ENCODE assay signal across 8 mouse cellular contexts in the genomic region with DNA sequence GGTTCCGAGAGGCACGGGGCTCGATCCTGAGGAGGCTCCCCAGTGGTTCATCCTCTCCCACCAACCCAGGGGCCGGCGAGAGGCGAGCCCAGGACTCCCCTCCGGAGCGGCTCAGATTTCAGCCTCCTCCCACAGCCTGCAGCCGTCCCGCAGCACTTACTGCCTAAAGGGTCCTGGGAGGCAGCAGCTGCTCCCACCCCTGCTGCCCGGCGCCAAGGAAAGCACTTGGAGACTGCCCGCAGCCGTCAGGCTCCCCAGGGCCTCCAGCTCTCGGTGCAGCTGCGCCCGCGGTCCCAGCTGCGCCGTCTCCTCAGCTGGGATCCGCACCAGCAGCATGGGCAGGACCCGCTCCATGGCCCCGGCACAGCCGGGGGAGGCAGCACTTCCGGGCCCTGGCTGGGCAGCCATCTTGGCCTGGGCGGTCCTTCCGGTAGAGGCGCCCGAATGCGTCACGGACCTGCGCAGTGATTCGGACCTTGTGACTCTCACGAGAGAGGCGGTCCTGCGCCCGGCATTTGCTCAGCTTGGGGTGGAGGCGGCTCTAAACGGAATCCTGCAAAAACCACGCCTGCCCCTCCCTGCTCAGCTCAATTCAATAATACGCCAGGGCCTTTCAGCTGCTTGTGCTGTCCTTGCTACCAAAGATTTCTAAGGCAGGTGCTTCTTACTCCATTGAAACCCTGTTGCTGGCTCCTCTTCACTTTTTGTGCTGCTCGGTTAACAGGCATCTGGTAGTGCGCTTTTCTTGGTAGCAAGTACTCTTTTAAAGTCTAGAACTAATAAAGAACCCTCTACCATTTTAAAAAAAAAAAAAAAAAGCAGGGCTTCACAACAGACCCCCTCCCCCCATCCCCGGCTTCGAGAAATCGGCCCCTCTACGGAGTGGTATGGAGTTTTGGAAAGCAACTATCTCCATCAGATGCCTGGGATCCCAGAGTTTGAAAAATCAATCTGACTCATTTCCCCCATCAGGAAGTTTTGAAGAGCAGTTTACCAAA. TPM values are rescaled to one million over a fixed set of nuclear protein-coding genes. Genes with fewer than 3 reads are reported as not detected.
DNase-seq lines count a peak whose midpoint lies in the region; ATAC-seq and TF ChIP-seq lines count a peak whose summit lies in the region.

A gene (minus strand): TSS at position 426 of the 998 bp plus-strand sequence.

- H3K9me3 ChIP-seq in ES-Bruce4 (replicated peaks; ENCODE audit: control insufficient read depth, insufficient read depth, low read length, poor library complexity, severe bottlenecking) = no peaks in the 10 kb centered on the region
- H3K9me3 ChIP-seq in forebrain, embryonic 13.5 days (replicated peaks) = no peaks in the 10 kb centered on the region
- H3K9me3 ChIP-seq in liver, postnatal 0 days (ENCODE audit: low read length) = no peaks in the 10 kb centered on the region
- H3K9me3 ChIP-seq in neural tube, embryonic 14.5 days (ENCODE audit: control insufficient read depth, low read length) = no peaks in the 10 kb centered on the region

- no peaks in the 10 kb centered on the region for H3K27me3 ChIP-seq in ES-Bruce4 (ENCODE audit: control insufficient read depth, insufficient read depth, low read length, poor library complexity, severe bottlenecking)
- no peaks in the 10 kb centered on the region for H3K27me3 ChIP-seq in forebrain, embryonic 13.5 days
- no peaks in the 10 kb centered on the region for H3K27me3 ChIP-seq in liver, postnatal 0 days (ENCODE audit: insufficient read depth, low read length)
- no peaks in the 10 kb centered on the region for H3K27me3 ChIP-seq in neural tube, embryonic 14.5 days (ENCODE audit: control insufficient read depth, insufficient read depth, low read length)

- DNase-seq in heart, postnatal 10 days = peak; percentile 98
- peak; percentile 85 for DNase-seq in large intestine, adult 2 months (ENCODE audit: low read depth, low spot score)
- DNase-seq in liver, postnatal 0 days = peak; percentile 97
- DNase-seq in testis, postnatal 10 days (ENCODE audit: low spot score) = peak; percentile 96

- peak within 1 kb of the TSS; percentile 93 for H3K4me3 ChIP-seq in ES-Bruce4 (ENCODE audit: low read depth, low read length)
- peak within 1 kb of the TSS; percentile 84 for H3K4me3 ChIP-seq in forebrain, embryonic 13.5 days
- H3K4me3 ChIP-seq in liver, postnatal 0 days (ENCODE audit: low read depth, low read length) = peak within 1 kb of the TSS; percentile 97
- peak within 1 kb of the TSS; percentile 97 for H3K4me3 ChIP-seq in neural tube, embryonic 14.5 days (ENCODE audit: low read depth, low read length)

- peaks cover 2% of the 10 kb centered on the region for H3K4me1 ChIP-seq in ES-Bruce4 (ENCODE audit: control insufficient read depth, insufficient read depth, low read length)
- H3K4me1 ChIP-seq in forebrain, embryonic 13.5 days = peaks cover 16% of the 10 kb centered on the region
- H3K4me1 ChIP-seq in liver, postnatal 0 days (ENCODE audit: insufficient read depth) = peaks cover 18% of the 10 kb centered on the region
- H3K4me1 ChIP-seq in neural tube, embryonic 14.5 days (ENCODE audit: control insufficient read depth, insufficient read depth, low read length) = peaks cover 6% of the 10 kb centered on the region; the same call in 1 of the 2 replicates

- H3K9ac ChIP-seq in ES-Bruce4 (ENCODE audit: low read depth, poor library complexity, severe bottlenecking) = peak within 1 kb of the TSS; percentile 92
- H3K9ac ChIP-seq in forebrain, embryonic 13.5 days = peak within 1 kb of the TSS; percentile 91
- peak within 1 kb of the TSS; percentile 97 for H3K9ac ChIP-seq in liver, postnatal 0 days (replicated peaks)
- H3K9ac ChIP-seq in neural tube, embryonic 14.5 days (replicated peaks; ENCODE audit: low read depth, low read length) = peak within 1 kb of the TSS; percentile 92

- peak within 1 kb of the TSS; percentile 74 for H3K4me2 ChIP-seq in forebrain, embryonic 13.5 days
- H3K4me2 ChIP-seq in liver, postnatal 0 days (ENCODE audit: low read depth, low read length) = peak within 1 kb of the TSS; percentile 77
- peak within 1 kb of the TSS; percentile 51 for H3K4me2 ChIP-seq in neural tube, embryonic 14.5 days (ENCODE audit: low read depth, low read length)

- no peak for TF ChIP-seq CTCF in ES-Bruce4 (IDR thresholded peaks at IDR 0.05; ENCODE audit: low read depth, low read length)
- 0 out of 2 replicates have a peak, but pooled peaks have one; percentile 23 for TF ChIP-seq CTCF in liver, postnatal 0 days (IDR thresholded peaks at IDR 0.05; ENCODE audit: low read depth)

- peaks cover 8% of the 10 kb centered on the region; the same call in 1 of the 2 replicates for H3K36me3 ChIP-seq in ES-Bruce4 (ENCODE audit: control insufficient read depth, insufficient read depth, low read length, poor library complexity, severe bottlenecking)
- peaks cover 10% of the 10 kb centered on the region for H3K36me3 ChIP-seq in forebrain, embryonic 13.5 days (ENCODE audit: poor library complexity, severe bottlenecking)
- H3K36me3 ChIP-seq in liver, postnatal 0 days (replicated peaks; ENCODE audit: insufficient read depth, low read length) = peaks cover 7% of the 10 kb centered on the region
- peaks cover 11% of the 10 kb centered on the region; the same call in 1 of the 2 replicates for H3K36me3 ChIP-seq in neural tube, embryonic 14.5 days (ENCODE audit: control insufficient read depth, insufficient read depth, low read length)

- TF ChIP-seq POLR2A in ES-Bruce4 (IDR thresholded peaks at IDR 0.05; ENCODE audit: insufficient read depth, low read length) = peak; percentile 90

- peak; percentile 99 for ATAC-seq in cerebellum, adult (ENCODE audit: insufficient number of reproducible peaks, low FRiP score, low TSS enrichment)
- peak; percentile 100 for ATAC-seq in forebrain, embryonic 13.5 days
- peak; percentile 100 for ATAC-seq in liver, postnatal 0 days
- peak; percentile 100 for ATAC-seq in neural tube, embryonic 14.5 days (ENCODE audit: low read depth)

- TF ChIP-seq EP300 in ES-Bruce4 (IDR thresholded peaks at IDR 0.05; ENCODE audit: insufficient read depth, low read depth, low read length) = peak; percentile 90
- TF ChIP-seq EP300 in liver, postnatal 0 days (IDR thresholded peaks at IDR 0.05; ENCODE audit: low read depth) = peak; percentile 71; the same call in 1 of the 2 replicates

- intact Hi-C loops in heart, postnatal 10 days (cut with DNase I) = loop anchor here (1.0 to 2.0 kb wide), 3 partner anchors 29 to 90 kb away; a partner anchor contains a TSS

- under 1% methylated on average over 47 of the region's 47 CpGs for WGBS in forebrain, embryonic 13.5 days
- under 1% methylated on average over 47 of the region's 47 CpGs for WGBS in large intestine, adult 2 months
- 1% methylated on average over 47 of the region's 47 CpGs for WGBS in liver, postnatal 0 days (ENCODE audit: insufficient replicate concordance)
- under 1% methylated on average over 47 of the region's 47 CpGs for WGBS in neural tube, embryonic 14.5 days

- H3K27ac ChIP-seq in ES-Bruce4 (ENCODE audit: insufficient read depth, low read length) = peak within 1 kb of the TSS; percentile 93
- H3K27ac ChIP-seq in forebrain, embryonic 13.5 days = peak within 1 kb of the TSS; percentile 96
- H3K27ac ChIP-seq in liver, postnatal 0 days (ENCODE audit: low read depth) = peak within 1 kb of the TSS; percentile 96
- peak within 1 kb of the TSS; percentile 96 for H3K27ac ChIP-seq in neural tube, embryonic 14.5 days (ENCODE audit: low read depth, low read length)

RNA-seq across cellular contexts. Expression of the gene that starts here (rescaled TPM):
- polyA plus RNA-seq in ES-Bruce4 (2011; ENCODE audit: insufficient read depth, insufficient read length, low read depth, missing spikeins) = 31.5 and 33.3 TPM in 2 replicates
- polyA plus RNA-seq in forebrain, embryonic 13.5 days (2015; fragmentation: Nextera tagmentation; extraction: Ambion mirVana) = 8.5 and 10.5 TPM in 2 replicates
- 10 to 100 TPM; 12.1 to 12.2 TPM for total RNA-seq in heart, postnatal 10 days (2021)
- 6.4 and 10.3 TPM in 2 replicates for polyA plus RNA-seq in large intestine, adult 2 months (2012; rRNA removed)
- polyA plus RNA-seq in liver, postnatal 0 days (2015; fragmentation: Nextera tagmentation; extraction: Ambion mirVana) = 1.6 and 2.2 TPM in 2 replicates
- 10.2 and 10.4 TPM in 2 replicates for polyA plus RNA-seq in neural tube, embryonic 14.5 days (2014; fragmentation: Nextera tagmentation; extraction: Ambion mirVana)

Comparison
In these comparisons a context has a peak if more than half of its experiments do, and no peak if none do; other contexts are left out.
1. Peak in every context shown above with its lines: DNase-seq, ATAC-seq, H3K4me3 ChIP-seq and H3K27ac ChIP-seq.